Mouse (Mus musculus) kidney, postnatal 0 days (tissue): ENCODE measurements around the gene Acox1. TPM values are rescaled to one million over a fixed set of nuclear protein-coding genes. Genes with fewer than 3 reads are reported as not detected.

Source experiments
- ATAC-seq: fragments of 200-750 bp; cut with Nextera tagmentation; replicated peaks from 2 replicates; pipeline ENCODE4 v1.8.0; 2017; ENCODE audit warnings: low read depth, moderate number of reproducible peaks, moderate TSS enrichment, moderate library complexity; ENCODE audit not compliant: low FRiP score
- DNase-seq: peaks from one replicate; pipeline ENCODE4 v3.0.0-alpha.2; 2016; ENCODE audit warnings: low spot score
- H3K27ac ChIP-seq: fragments of 300-500 bp; sonication (generic); 2 replicates; pipeline ENCODE4 v1.5.1; 2014; ENCODE audit warnings: mild to moderate bottlenecking
- H3K27me3 ChIP-seq: fragments of 300-500 bp; sonication (generic); 2 replicates; pipeline ENCODE4 v1.6.1; 2014; ENCODE audit warnings: low read length, mixed read lengths; ENCODE audit not compliant: insufficient read depth
- H3K36me3 ChIP-seq: fragments of 300-500 bp; sonication (generic); 2 replicates; pipeline ENCODE4 v1.6.1; 2014; ENCODE audit warnings: low read length, mixed read lengths; ENCODE audit not compliant: insufficient read depth
- H3K4me1 ChIP-seq: fragments of 300-500 bp; sonication (generic); replicated peaks from 2 replicates; pipeline ENCODE4 v1.6.1; 2014; ENCODE audit warnings: antibody characterized with exemption, low read length, mixed read lengths; ENCODE audit not compliant: insufficient read depth
- H3K4me2 ChIP-seq: fragments of 300-500 bp; sonication (generic); 2 replicates; pipeline ENCODE4 v1.6.1; 2014; ENCODE audit warnings: mild to moderate bottlenecking, low read length, moderate library complexity, mixed read lengths
- H3K4me3 ChIP-seq: fragments of 300-500 bp; sonication (generic); replicated peaks from 2 replicates; pipeline ENCODE4 v1.5.1; 2014; ENCODE audit warnings: low read depth, low read length
- H3K9ac ChIP-seq: fragments of 300-500 bp; sonication (generic); 2 replicates; pipeline ENCODE4 v1.6.1; 2014; ENCODE audit warnings: low read depth, low read length
- H3K9me3 ChIP-seq: fragments of 300-500 bp; sonication (generic); replicated peaks from 2 replicates; pipeline ENCODE4 v1.6.1; 2016; ENCODE audit warnings: low read length, inconsistent platforms, mixed read lengths
- CTCF ChIP-seq: IDR thresholded peaks from 2 replicates; pipeline ENCODE4 v1.5.1; 2016; ENCODE audit warnings: antibody characterized with exemption, low read depth, mild to moderate bottlenecking, moderate library complexity
- WGBS: fragments of 180-500 bp; shearing (Covaris S2); extraction: QIAGEN DNeasy Blood & Tissue Kit; methylation state at CpG from one replicate; pipeline ENCODE4 v1.1.7; 2014; 5-methylcytosine and 5-hydroxymethylcytosine counted together
- polyA plus RNA-seq: library from polyadenylated mRNA; unstranded; fragments of >200 nt; fragmentation: Nextera tagmentation; extraction: Ambion mirVana; gene quantifications from 2 replicates; pipeline ENCODE4 v1.2.1, GENCODE M21; 2015

Acox1 gene
- polyA plus RNA-seq, 1 experiment from 2014 or later: 55.5 TPM

DNA sequence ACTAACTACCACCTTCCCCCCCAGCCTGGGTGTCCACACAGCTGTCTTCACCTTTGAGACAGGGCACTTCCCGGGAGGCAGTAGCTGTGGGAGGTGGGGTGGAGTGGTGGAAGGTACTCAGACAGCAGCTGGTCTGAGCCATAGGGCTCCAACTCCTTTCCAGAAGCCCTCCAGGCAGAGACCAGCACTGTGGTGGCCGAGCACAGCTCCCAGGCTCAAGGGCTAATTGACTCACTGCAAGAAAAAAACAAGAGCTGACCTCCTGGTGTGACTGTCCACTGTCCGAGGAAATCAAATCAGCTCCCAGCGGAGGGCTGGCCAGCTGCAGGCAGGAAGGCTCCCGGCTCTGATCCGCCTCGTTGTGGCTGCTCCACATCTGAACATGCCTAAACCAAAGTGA is 41.0 kb upstream of the Acox1 start:
- no peak overlapping the region for H3K4me3 ChIP-seq
- no peaks in the 10 kb centered on the region for H3K9me3 ChIP-seq
- ATAC-seq (no peak), DNase-seq (no peak)
- H3K4me2 ChIP-seq: no peak overlapping the region
- H3K27ac ChIP-seq: 0 out of 2 replicates have a peak overlapping the region, but pooled peaks have one; percentile 8
- 0 out of 2 replicates have a peak overlapping the region, but pooled peaks have one; percentile 5 for H3K9ac ChIP-seq
- TF ChIP-seq CTCF: no peak
- no peaks in the 10 kb centered on the region for H3K27me3 ChIP-seq
- peaks cover 5% of the 10 kb centered on the region; the same call in 1 of the 2 replicates for H3K36me3 ChIP-seq
- WGBS: 24% methylated on average over 7 of the region's 7 CpGs
- peaks cover 22% of the 10 kb centered on the region; the same call in 1 of the 2 replicates for H3K4me1 ChIP-seq

DNA sequence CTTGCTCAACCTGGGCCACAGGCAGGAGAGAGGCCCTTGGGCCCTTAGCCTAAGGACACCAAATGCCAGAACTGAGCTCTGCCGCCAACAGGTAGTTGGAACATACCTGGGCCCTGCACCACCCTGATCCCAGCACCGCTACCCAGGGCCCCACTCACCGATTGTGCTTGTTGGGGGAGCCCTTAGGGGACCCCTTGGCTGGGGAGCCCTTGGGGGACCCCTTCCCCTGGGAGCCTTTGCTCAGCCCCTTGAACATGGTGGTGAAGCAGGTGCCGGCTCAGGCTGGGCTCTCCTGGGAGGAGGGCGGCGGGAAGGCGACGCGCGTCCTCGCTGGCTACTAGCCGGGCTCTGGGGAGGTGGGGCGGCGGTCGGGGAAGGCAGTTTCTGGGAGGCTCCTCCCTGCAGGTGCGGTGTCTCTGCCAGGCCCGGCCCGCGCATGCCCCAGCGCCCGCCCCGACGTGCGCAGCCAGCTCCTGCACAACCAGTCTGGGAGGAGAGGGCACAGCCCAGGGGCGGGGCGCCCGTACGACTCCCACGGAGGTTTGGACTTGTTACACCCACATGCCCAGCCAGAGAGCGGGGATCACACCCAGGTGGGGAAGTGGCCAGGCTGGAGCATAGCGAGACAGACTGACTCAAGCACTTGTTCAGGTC is 39.0 kb upstream of the Acox1 start, which contains the start of gene Evpl:
Gene Evpl, minus strand, starts transcription at position 336 of the 654 bp plus-strand sequence.
- Histone ChIP-seq H3K27me3 (no peaks in the 10 kb centered on the region), H3K4me2 (peak within 1 kb of the TSS; percentile 62), H3K27ac (peak within 1 kb of the TSS; percentile 64), H3K36me3 (no peaks in the 10 kb centered on the region), H3K9me3 (no peaks in the 10 kb centered on the region), H3K9ac (peak within 1 kb of the TSS; percentile 62), H3K4me1 (peaks cover 22% of the 10 kb centered on the region; the same call in 1 of the 2 replicates), H3K4me3 (peak within 1 kb of the TSS; percentile 28)
- no peak for TF ChIP-seq CTCF
- DNase-seq (peak; percentile 67), ATAC-seq (peak; percentile 87)
- WGBS: 9% methylated on average over 31 of the region's 31 CpGs

DNA sequence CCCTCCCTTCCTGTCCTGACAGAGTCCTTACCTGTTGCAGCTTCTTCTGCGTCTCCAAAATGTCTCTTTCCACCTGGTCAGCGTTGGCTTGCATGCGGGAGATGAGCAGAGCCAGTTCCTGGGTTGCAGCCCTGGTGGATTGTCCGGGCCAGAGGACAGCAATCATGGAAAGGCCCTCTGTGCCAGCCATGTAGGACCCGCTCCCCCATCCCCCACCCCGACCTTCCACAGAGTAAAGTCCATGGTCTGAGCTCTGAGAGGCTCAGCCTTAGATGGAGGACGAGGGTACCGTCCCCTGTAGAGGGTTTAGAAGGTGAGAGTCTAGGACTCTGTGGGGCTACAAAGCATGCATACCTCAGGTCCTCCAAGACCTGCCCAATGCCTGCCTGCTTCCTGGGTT is 36.1 kb upstream of the Acox1 start:
- WGBS: 80% methylated on average over 8 of the region's 8 CpGs
- DNase-seq (no peak), ATAC-seq (no peak)
- Histone ChIP-seq H3K27ac (no peak overlapping the region), H3K27me3 (no peaks in the 10 kb centered on the region), H3K4me1 (peaks cover 11% of the 10 kb centered on the region; the same call in 1 of the 2 replicates), H3K9me3 (no peaks in the 10 kb centered on the region), H3K4me3 (no peak overlapping the region), H3K4me2 (no peak overlapping the region), H3K36me3 (no peaks in the 10 kb centered on the region), H3K9ac (no peak overlapping the region)
- no peak for TF ChIP-seq CTCF

DNA sequence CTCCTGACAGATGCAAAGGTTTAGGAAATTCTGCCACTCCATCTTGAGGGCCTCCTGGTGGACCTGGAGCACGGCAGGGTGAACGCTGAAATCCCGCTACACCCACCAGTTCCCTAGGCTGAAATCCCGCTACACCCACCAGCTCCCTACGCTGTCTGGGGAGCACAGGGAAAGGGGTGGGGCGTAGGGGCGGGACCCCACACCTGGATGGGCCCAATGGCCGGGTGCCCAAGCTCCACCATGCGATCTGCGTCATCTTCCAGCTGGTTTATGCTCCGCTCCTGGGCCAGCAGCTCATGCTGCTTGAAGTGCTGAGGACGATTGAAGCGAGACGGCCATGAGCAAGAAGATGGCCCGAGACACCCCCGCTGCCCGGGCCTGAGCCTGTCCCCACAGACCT is 33.6 kb upstream of the Acox1 start:
- no peaks in the 10 kb centered on the region for H3K27me3 ChIP-seq
- peaks cover 3% of the 10 kb centered on the region; the same call in 1 of the 2 replicates for H3K4me1 ChIP-seq
- no peak overlapping the region for H3K9ac ChIP-seq
- TF ChIP-seq CTCF: no peak
- no peak overlapping the region for H3K27ac ChIP-seq
- H3K4me2 ChIP-seq: no peak overlapping the region
- ATAC-seq (peak; percentile 21; the same call in 1 of the 2 replicates), DNase-seq (no peak)
- no peak overlapping the region for H3K4me3 ChIP-seq
- no peaks in the 10 kb centered on the region for H3K9me3 ChIP-seq
- 31% methylated on average over 15 of the region's 17 CpGs for WGBS
- H3K36me3 ChIP-seq: no peaks in the 10 kb centered on the region

DNA sequence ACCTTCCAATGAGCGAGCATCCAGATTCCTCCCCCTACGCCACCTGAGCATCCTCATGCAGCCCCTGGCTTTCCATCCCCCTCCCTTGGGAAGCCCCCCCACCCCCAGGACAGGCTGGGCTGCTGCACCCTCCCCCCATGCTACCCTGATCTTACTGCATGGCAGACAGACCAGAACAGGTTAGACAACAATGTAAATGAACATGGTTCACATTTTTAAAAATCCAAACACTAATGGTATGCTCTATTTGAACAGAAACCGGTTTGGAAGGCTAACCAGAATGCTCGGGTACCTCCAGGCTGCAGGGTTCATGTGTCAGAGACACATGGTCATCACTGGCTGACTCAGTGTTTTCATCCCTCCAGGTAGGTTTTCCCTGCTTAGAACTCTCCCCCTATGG is 29.9 kb upstream of the Acox1 start:
- TF ChIP-seq CTCF: no peak
- DNase-seq (no peak), ATAC-seq (no peak)
- Histone ChIP-seq H3K27me3 (no peaks in the 10 kb centered on the region), H3K27ac (no peak overlapping the region), H3K36me3 (no peaks in the 10 kb centered on the region), H3K9ac (no peak overlapping the region), H3K4me1 (no peaks in the 10 kb centered on the region), H3K4me3 (no peak overlapping the region), H3K9me3 (no peaks in the 10 kb centered on the region), H3K4me2 (no peak overlapping the region)
- WGBS: 66% methylated on average over 4 of the region's 4 CpGs

DNA sequence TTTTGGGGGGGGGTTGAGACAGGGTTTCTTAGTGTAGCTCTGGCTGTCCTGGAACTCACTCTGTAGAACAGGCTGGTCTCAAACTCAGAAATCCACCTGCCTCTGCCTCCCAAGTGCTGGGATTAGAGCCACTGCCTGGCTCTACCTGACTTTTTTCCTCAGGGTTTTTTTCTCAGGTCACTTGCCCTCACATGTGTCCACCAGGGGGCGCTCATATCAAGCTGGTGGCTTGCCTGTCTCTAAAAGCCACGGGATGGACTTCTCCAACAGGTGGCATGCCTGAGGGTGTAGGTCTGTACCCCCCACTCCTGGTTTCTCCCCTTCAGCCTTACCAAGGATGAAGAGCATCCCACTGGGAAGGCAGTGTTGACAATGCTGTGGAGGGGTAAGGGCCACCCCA is 27.6 kb upstream of the Acox1 start:
- peak; percentile 97 for TF ChIP-seq CTCF
- 0 out of 2 replicates have a peak, but pooled peaks have one; percentile 19 for ATAC-seq
- Histone ChIP-seq H3K4me2 (no peak overlapping the region), H3K27me3 (no peaks in the 10 kb centered on the region), H3K9ac (no peak overlapping the region), H3K27ac (no peak overlapping the region), H3K4me3 (no peak overlapping the region), H3K4me1 (0 out of 2 replicates have a peak, but pooled peaks cover 6% of the 10 kb centered on the region), H3K9me3 (no peaks in the 10 kb centered on the region), H3K36me3 (no peaks in the 10 kb centered on the region)
- 0% methylated on average over 2 of the region's 2 CpGs for WGBS
- DNase-seq: peak; percentile 83
